Mouse (Mus musculus) adrenal gland, adult (tissue): Measurements from ENCODE around the gene Etl4.

Source experiments
- DNase-seq, 2 experiments: peaks; one replicate each; pipeline ENCODE4 v3.0.0; 2022 to 2023; ENCODE audit warnings: low spot score in 1 of 2; ENCODE audit not compliant: inconsistent age in 2 of 2

The Etl4 gene

DNA sequence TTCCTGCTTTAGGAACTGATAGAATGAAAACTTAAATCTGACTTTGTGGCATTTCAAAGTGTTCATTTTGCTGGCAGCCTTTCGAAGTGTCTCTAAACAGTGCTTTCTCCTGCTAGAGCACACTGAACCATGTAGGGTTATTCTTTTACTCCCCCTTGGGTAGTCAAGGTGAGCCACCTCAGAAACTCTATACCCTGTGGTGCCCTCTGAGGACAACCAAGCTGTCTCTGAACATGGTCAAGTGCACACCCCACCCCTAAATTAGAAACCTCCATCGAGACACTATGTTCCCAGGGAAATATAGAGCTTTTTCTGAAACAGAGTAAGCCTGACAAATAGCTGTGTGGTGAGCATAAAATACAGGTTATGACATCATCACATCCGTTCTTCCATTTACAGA, 840.1 kb downstream of the Etl4 start:
- no peak for DNase-seq

DNA sequence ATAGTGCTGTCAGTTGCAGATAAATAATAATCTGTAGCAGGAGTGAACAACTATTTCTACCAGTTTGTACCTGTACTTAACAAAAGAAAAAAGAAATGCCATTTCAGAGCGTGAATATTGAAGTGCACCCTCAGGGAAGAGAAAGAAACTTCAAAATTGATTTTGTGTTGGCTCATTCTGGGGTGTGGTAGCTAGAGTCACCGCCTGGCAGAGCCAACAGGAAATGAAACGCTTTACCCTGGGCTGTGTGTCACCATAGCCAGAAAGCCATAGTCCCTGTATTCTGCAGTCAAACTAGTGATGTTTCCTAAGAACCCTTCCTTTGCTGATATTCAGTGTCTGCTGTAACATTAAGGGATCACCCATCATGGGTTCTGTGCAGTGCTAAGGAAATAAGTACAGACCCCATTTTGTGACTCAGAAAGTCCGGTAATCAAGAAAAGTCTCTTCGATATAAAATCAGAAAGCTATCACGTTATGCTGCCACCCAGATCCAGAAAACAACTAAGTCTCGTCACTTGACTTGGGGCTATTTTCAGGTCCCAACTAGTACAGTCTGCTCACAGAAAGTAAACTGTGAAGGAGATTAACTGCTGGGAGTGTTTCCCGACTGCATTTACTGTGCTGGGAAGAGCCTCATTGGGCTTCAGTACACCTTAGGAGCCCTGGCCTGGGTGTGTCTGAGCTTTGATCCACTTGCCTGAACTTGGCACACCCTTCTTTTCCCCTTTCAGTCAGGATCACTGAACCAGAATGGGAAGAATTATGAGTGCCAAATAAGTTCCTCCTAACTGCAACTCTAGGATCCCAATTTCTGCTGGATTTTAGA, 843.9 kb downstream of the Etl4 start:
- no peak for DNase-seq

DNA sequence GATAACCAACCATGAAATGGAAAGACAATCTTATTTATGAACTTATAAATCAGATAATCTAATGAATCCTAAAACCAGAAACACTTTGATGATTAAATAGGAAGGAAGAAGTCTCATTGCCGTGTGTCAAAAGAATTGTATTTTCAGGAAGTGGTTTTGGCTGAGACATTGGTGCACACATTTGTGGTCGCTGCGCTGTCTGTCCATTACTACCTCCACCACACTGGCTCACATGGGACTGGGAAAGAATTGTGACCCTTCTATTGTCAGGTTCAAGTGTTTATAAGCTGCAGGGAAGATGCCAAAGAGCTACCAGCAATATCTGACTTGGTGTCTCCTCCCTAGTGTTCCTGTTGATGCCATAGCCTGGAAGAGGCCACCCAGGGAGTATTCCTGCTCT, 847.4 kb downstream of the Etl4 start:
- DNase-seq: no peak

DNA sequence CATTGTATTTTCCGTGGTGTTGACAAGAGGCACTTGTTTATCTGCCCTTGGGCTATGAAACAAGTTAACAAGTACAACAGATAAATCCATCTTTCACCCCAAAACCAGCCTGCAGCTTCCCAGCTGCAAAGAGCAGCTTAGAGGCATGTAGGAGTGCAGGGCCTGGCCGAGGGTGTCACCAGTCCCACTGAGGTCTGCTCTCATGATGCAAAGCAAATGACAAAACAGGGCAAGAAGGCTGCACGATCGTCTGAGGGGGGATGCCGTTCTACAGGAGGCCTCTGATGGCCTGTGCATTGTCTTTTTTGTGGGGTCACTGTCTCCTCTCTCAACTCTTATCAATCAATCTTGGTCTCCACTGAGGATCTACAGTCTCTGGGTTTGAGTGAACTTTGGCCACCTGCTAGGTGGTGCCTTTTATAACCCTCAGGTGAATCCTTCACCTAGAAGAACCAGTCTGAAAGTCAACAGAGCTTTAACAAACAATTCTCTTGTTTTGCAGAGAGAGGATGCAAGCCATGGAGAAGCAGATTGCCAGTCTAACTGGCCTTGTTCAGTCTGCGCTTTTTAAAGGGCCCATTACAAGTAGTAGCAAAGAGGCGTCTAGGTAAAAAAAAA, 849.6 kb downstream of the Etl4 start:
- DNase-seq: no peak

DNA sequence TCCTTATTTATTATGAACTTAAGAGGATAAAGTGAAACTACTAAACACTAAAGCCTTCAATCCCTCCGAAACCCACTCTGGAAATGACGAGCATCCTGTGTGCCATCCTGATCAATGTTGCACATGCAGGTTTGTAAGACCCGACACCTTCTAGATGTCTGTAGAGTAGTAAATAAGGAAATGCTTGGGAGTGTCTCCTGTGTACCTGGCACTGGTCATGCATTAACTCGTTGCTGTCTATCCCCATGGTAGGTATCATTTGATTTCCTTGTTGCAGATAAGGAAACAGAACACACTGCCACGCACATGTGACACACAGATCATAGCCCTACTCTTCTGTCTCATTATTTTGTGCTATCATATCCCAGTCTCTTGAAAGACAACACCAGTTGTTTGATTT, 851.7 kb downstream of the Etl4 start:
- no peak for DNase-seq

DNA sequence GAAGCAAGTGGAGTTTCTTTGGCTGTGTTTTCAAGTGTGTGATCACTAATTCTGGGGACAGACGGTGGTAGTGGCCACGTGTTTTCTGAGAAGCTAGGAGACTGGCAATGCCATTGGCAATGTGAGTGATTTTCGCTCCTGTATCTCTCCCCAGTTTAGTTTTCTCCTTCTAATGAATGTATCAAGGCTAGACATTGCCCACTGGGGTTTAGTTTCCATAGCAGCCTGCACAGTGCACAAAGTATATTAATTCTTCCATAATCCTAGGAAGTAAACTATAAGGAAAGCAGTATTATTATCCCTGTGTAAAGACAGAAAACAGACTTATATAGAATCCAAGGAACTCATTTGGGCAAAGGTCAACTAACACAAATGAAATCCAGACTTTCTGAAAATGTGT, 852.2 kb downstream of the Etl4 start:
- no peak for DNase-seq

DNA sequence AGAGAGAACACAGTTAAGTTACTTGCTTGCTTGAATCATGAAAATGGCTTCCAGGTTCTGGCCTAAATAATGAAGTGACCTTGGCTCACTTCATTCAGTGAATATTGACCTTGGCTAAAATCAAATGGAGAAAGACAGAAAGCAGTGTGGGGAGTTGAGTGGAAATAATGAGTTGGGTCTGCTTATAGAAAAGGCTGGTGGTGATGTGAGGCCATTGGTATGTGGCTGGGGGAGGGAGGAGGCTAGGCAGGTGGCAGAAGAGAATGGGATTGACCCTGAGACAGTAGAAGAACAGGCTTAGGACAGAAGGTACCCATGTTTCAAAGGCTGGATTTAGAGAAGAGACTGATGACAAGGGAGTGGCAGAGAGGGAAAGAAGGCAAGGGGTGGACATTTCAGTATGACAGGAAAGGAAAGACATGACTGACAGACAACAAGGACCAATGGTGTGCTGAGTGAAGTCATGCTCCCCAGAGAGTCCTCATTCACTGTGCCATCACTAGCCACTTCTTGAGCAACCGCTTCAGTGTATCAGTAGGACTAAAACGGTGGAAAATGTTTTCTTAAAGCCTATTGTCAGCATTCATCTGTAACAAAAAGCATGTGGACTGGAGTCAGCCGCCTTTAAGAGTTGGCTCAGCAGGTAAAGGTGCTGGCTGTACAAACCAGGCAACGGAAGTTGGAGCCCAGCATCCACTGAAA, 854.1 kb downstream of the Etl4 start:
- peak in 1 of 2 experiments; percentile 46 for DNase-seq

DNA sequence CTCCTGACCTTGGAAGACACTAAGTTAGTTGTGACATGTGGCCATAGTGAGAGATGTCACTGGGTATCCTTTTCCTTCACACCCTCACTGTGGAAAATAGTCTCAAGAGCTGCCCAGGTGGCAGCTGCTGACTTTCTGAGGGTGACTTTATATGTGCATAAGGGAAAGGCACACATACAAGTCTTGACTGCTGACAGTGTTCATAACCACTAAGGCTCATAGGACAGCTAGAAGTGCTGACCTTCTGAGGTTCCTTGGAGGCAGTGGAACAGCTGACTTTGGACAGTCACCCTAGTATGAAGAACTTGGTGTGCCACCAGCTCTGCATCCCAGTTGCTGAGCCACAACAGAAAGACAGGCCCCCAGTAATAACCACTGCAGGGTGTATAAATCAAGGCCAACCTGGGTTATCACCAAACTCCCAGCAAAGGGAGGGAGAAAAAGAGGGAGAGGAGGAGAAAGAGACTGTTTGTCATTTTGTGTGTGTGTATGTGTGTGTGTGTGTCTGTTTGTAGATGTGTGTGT, 855.0 kb downstream of the Etl4 start:
- no peak for DNase-seq

DNA sequence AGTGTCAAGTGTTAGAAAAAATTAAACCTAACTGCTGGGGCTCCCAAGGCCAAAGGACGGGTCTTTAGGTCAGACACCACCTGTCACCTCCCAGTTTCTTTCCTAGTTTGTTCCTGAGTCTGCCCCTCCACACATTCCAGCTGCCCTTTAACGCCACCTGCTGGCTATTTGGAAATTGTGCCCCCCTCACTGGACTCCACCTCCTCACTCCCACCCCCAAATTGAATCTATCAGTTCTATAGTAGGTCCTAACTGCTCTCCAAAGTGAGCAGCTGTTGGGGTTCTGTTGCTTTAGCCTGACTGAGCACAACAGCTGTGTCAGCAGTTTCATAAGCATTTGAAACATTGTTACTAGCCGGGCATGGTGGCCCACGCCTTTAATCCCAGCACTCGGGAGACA, 859.1 kb downstream of the Etl4 start:
- DNase-seq: peak in 1 of 2 experiments; percentile 55

DNA sequence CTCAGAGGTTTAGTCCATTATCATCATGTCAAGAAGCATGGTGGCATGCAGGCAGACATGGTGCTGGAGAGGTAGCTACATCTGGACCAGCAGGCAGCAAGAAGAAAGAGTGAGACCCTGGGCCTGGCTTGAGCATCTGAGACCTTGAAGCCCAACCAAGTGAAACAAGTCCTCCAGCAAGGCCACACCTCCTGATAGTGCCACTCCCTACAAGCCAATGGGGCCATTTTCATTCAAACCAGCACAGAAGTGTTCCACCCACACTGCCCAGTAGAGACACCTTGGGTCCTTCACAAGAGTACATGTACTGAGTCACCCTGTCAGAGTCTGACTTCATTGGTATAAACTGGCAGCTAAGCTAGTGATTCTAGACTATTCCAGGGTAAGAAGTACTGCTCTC, 860.6 kb downstream of the Etl4 start:
- DNase-seq: no peak

DNA sequence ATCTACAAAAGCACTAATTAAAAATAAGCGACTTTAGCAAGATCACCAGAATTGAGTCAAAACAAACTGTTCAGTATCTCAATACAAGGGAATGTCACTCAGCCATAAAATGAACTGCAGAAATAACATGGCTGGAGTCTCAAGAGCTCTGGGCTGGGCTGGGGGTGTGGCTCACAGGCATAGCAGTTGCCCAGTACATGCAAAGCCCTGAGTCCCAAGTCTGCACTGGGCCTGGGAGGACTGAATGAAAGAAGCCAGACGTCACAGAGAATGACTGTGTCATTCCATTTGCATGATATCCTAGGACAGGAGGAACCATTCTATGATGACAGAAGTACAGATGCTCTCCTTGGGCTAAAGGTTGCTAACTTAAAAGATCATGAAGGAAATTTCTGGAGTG, 864.9 kb downstream of the Etl4 start:
- no peak for DNase-seq

DNA sequence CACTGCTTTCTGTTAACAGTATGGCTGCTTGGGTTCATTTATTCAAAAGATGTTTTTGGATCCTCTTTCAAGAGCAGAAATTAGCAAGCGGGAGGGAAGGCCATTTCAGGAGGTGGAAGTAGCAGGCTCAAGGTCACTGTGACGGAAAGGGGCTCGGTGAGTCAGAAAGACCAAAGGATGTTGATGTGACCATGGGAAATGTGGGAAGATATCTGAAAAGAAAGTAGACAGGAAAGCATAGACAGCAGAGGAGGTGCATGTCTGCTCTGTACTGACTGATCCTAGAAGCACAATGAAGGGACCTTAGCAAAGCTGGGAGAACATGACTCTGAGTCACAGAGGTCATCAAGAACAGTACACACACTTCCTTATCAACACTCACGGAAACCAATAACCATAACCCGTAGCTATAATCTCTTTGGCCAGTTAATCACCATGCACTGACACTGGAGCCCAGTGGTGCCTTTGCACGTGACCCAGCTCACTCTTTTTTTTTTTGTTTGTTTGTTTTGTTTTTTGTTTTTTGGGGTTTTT, 866.7 kb downstream of the Etl4 start:
- DNase-seq: peak; percentile 56 to 84

DNA sequence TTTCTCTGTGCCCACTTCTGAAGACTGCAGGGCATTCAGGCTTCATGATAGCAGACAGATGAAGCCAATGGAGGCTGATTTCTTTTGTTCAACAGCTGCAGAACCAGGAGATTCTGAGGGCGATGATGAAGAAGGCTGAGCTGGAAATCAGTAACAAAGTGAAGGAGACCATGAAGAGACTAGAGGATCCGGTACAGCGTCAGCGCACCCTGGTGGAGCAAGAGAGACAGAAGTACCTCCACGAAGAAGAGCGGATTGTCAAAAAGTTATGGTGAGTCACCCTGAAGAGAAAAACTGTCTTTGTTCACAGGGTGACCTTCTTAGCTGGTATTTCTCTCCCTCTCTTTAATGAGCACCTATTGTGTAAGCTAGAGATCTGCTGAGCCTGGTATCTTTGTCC, 868.4 kb downstream of the Etl4 start:
- DNase-seq: peak; percentile 56 to 83

DNA sequence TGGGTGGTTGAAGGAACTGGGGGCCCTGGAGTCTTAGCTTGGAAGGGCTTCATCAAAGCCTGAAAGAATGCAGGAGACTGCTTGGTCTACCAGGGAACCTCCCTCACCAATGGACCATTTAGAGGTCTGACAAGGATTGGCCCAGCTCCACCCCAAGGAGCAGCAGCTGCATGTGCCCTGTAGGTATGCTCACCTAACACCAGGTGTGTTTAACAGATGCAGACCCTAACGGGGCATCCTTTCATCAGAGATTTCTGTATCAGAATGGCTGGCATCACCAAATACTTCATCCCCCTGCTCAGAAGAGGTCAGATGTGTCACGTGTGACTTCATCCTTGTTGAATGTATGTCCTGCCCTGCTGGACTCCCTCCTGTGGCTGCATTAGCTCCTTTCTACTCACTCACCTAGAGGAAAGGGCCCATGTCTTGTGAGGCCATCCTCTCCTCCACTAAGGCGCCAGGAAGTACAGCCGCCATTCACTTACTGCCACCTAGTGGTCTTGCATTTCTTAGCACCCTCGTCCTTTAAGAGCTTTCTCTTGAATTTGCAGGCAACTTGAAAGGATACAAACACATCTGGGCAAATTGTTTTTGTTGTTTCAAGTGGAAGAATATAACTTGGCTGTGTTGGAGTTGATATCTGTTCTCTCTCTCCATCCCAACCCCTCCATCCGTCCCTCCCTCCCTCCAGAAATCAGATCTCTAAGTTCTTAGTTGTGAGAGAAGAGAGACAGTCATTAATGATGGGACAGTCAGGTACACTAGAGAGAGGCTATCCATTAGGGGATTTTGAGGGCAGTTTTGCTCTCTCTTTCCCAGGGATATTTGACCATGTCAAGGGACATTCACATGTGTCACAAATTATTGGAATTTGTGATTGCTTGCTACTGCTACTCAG, 870.2 kb downstream of the Etl4 start:
- DNase-seq: peak; percentile 40 to 84

DNA sequence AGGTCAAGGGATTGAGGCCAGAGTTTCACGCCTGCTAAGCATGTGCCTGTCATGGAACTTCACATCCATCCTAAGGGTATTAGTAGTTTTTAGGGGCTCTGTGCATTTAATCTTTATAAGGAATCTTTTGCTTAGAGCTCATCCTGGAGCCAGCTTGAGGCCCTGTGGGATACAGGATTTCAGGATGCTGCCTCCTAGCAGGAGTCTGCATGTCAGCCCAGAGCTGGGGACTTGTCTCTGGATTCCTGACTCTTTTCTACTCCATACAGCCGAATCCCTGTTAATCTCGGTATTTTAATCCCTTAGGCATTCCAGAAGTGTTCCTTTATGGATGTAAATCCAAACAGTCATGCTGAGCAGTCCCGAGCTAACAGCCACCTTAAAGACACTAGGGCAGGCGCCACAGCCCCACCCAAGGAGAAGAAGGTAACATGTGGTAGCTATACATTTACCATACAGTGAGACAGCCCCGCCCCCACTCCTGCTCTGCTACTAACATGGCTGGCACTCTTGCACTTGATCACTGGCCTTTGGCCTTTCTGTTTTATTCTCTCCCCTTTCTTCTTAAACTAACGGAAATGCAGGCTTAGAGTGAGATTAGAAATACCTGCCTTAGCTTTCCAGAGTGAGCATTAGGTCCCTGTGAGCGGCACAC, 891.8 kb downstream of the Etl4 start:
- DNase-seq: no peak

DNA sequence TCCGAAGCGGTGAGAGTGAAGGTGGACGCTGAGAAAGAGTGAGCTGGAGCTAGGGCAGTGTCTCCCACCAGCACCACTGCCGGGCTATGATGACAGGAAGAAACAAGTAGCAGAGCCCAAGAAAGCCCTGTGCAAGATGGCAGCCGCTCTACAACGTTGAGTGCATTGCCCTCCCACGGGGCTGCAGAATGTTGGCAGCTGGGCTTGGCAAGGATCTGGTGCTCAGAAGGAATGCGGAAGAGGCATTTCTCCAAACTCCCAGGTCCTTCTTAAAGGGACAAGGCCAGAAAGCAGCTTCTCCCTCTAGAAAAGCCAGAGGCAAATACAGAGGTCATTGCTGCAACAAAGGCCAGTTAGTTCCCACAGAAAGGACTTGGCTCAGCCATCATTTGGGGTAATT, 901.9 kb downstream of the Etl4 start:
- peak in 1 of 2 experiments; percentile 32 for DNase-seq

DNA sequence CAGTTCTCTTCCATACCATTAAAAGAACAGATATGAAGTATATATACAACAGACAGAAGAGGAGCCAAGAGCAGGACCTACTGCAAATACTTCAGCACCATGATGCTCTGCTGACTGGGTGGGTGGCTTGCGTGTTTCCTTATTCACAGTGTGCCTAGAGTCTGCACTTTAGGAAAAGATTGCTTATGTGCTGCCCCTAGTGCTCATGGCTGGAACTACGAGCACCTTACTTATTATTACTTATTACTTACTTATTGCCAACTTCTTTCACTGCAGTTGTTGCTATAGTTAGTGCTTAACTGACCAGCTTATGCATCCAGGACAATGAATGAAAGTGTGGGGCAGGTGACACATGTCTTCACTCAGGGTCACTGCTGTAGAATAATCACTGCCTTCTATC, 904.4 kb downstream of the Etl4 start:
- no peak for DNase-seq

DNA sequence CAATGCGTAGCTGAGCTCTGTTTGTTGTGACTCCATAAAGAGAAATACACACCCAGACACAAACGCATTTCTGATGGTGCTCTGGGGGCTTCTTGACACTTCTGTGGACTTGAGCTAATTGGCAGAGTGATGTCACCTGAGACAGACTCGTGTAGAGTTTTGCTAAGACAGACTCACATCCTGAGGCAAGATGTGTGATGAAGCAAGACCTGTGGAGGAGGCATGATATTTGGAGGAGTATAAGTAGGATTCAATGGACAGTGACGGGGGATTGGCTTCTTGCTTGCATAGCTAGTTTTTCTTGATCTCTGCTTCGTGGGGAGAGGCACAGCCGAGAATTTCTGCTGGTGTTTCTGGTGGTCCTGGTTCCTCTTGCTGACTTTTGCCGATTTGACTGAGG, 908.6 kb downstream of the Etl4 start:
- DNase-seq: no peak

DNA sequence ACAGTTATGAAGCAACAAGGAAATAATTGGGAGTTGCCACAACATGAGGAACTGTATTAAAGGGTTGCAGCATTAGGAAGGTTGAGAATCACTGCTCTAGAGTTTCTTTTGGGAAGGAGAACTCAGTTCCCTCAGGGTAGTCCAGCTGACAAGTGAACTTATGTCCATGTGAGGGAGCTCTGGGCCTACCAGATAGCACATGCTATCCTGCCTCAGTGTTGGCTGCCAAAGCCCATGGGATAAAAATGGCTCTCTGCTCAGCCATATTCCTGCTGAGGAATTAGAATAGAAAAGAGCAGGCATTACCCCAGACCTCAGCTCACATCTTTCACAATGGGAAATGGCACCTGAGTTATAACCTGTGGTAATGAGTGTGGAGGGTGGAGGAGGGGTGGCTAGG, 916.7 kb downstream of the Etl4 start:
- DNase-seq: no peak

DNA sequence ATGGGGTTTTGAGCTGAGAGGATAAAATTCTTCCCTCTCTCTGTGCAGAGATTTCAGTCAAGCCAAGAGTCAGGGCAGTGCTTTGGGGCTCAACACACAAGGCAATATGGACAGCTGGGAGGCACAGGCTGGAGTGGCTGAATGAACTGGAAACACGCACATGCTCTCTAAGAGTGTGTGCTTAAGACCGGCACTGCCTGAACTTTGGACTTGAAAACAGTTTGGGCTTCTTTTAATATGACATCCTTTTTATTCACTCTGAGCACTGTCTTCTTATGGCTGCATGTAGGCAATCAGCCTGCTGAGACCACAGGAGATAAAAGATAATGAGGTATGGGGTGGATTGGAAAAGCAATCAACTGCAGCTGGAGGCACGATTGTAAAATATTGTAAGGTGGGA, 921.3 kb downstream of the Etl4 start:
- DNase-seq: no peak
